Mouse (Mus musculus) intestine, embryonic 16.5 days (tissue): ENCODE data around the gene Scaper. TPM values are rescaled to one million over a fixed set of nuclear protein-coding genes. Genes with fewer than 3 reads are reported as not detected.

Experiments used
- ATAC-seq: fragments of 200-750 bp; cut with Nextera tagmentation; 2 replicates; pipeline ENCODE4 v1.8.0; 2017; ENCODE audit warnings: moderate TSS enrichment, moderate library complexity
- H3K27ac ChIP-seq: fragments of 300-500 bp; sonication (generic); 2 replicates; pipeline ENCODE4 v1.5.1; 2014; ENCODE audit warnings: mild to moderate bottlenecking, low read length
- H3K27me3 ChIP-seq: fragments of 300-500 bp; sonication (generic); replicated peaks from 2 replicates; pipeline ENCODE4 v1.6.1; 2014; ENCODE audit warnings: low read length, control low read depth, mixed read lengths; ENCODE audit not compliant: control insufficient read depth, insufficient read depth
- H3K36me3 ChIP-seq: fragments of 300-500 bp; sonication (generic); 2 replicates; pipeline ENCODE4 v1.6.1; 2014; ENCODE audit warnings: low read length, control low read depth; ENCODE audit not compliant: control insufficient read depth, insufficient read depth
- H3K4me1 ChIP-seq: fragments of 300-500 bp; sonication (generic); 2 replicates; pipeline ENCODE4 v1.6.1; 2014; ENCODE audit warnings: low read length, control low read depth, mixed read lengths; ENCODE audit not compliant: control insufficient read depth, insufficient read depth
- H3K4me2 ChIP-seq: fragments of 300-500 bp; sonication (generic); 2 replicates; pipeline ENCODE4 v1.6.1; 2014; ENCODE audit warnings: low read depth, low read length, control low read depth
- H3K4me3 ChIP-seq: fragments of 300-500 bp; sonication (generic); 2 replicates; pipeline ENCODE4 v1.5.1; 2014; ENCODE audit warnings: mild to moderate bottlenecking, low read length
- H3K9ac ChIP-seq: fragments of 300-500 bp; sonication (generic); 2 replicates; pipeline ENCODE4 v1.6.1; 2014; ENCODE audit warnings: low read depth, low read length
- H3K9me3 ChIP-seq: fragments of 300-500 bp; sonication (generic); 2 replicates; pipeline ENCODE4 v1.6.1; 2016; ENCODE audit warnings: low read length, control low read depth; ENCODE audit not compliant: control insufficient read depth
- WGBS: fragments of 180-500 bp; shearing (Covaris S2); extraction: QIAGEN DNeasy Blood & Tissue Kit; methylation state at CpG from one replicate; pipeline ENCODE4 v1.1.7; 2014; 5-methylcytosine and 5-hydroxymethylcytosine counted together
- polyA plus RNA-seq: library from polyadenylated mRNA; unstranded; fragments of >200 nt; fragmentation: Nextera tagmentation; extraction: Ambion mirVana; gene quantifications from 2 replicates; pipeline ENCODE4 v1.2.1, GENCODE M21; 2015

The Scaper gene
- polyA plus RNA-seq, 1 experiment from 2014 or later, result 7.9 TPM

GRCm38 (mm10) chr9:55568466-55569159 lies 369.3 kb downstream of the Scaper start:
- no peak overlapping the region for H3K9ac ChIP-seq
- no peak overlapping the region for H3K4me2 ChIP-seq
- no peaks in the 10 kb centered on the region for H3K9me3 ChIP-seq
- no peak for ATAC-seq
- no peak overlapping the region for H3K4me3 ChIP-seq
- no peaks in the 10 kb centered on the region for H3K36me3 ChIP-seq
- H3K27me3 ChIP-seq, result no peaks in the 10 kb centered on the region
- H3K4me1 ChIP-seq, result no peaks in the 10 kb centered on the region
- H3K27ac ChIP-seq, result no peak overlapping the region
- 71% methylated on average over 5 of the region's 5 CpGs for WGBS

DNA sequence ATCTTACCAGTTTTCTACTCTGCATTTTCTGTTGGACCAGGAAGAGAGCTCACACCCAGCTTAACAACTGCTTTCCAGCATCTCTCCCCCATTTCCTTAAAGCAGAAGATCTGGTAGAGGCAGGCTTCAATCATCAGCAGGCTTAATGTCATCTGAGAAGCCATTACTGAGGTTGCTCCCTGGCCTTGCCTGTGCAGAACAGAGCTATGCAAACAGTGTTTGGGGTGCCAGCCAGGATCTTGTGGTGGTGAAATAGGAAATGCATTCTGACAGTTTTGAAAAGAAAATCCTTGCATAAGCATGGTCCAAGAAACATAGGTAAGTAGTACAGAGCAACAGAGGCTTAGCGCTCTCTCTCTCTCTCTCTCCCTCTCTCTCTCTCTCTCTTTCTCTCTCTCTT lies 377.0 kb downstream of the Scaper start:
- Histone ChIP-seq H3K4me2 (no peak overlapping the region), H3K4me1 (0 out of 2 replicates have a peak, but pooled peaks cover 3% of the 10 kb centered on the region), H3K27ac (no peak overlapping the region), H3K9ac (no peak overlapping the region), H3K27me3 (no peaks in the 10 kb centered on the region), H3K4me3 (no peak overlapping the region), H3K36me3 (no peaks in the 10 kb centered on the region), H3K9me3 (no peaks in the 10 kb centered on the region)
- 100% methylated on average over 1 of the region's 1 CpGs for WGBS
- no peak for ATAC-seq

GRCm38 (mm10) chr9:55554986-55555385 lies 382.9 kb downstream of the Scaper start:
- H3K4me2 ChIP-seq, result no peak overlapping the region
- no peak for ATAC-seq
- 34% methylated on average over 1 of the region's 1 CpGs for WGBS
- 0 out of 2 replicates have a peak, but pooled peaks cover 3% of the 10 kb centered on the region for H3K4me1 ChIP-seq
- H3K9ac ChIP-seq, result no peak overlapping the region
- H3K27me3 ChIP-seq, result no peaks in the 10 kb centered on the region
- H3K36me3 ChIP-seq, result no peaks in the 10 kb centered on the region
- H3K27ac ChIP-seq, result no peak overlapping the region
- no peaks in the 10 kb centered on the region for H3K9me3 ChIP-seq
- H3K4me3 ChIP-seq, result no peak overlapping the region

GRCm38 (mm10) chr9:55549302-55549890 lies 388.5 kb downstream of the Scaper start:
- peaks cover 4% of the 10 kb centered on the region; the same call in 1 of the 2 replicates for H3K9me3 ChIP-seq
- ATAC-seq, result no peak
- H3K4me3 ChIP-seq, result no peak overlapping the region
- WGBS, result 15% methylated on average over 16 of the region's 16 CpGs
- H3K4me1 ChIP-seq, result peaks cover 12% of the 10 kb centered on the region
- peak overlapping the region; percentile 33 for H3K4me2 ChIP-seq
- H3K27ac ChIP-seq, result no peak overlapping the region
- no peak overlapping the region for H3K9ac ChIP-seq
- no peaks in the 10 kb centered on the region for H3K36me3 ChIP-seq
- peaks cover 32% of the 10 kb centered on the region for H3K27me3 ChIP-seq

- H3K4me2 ChIP-seq, result 0 out of 2 replicates have a peak overlapping the region, but pooled peaks have one; percentile 33
Measured at GRCm38 (mm10) chr9:55548871-55549270, 389.0 kb downstream of the Scaper start.

GRCm38 (mm10) chr9:55546176-55547010 lies 391.5 kb downstream of the Scaper start:
- Histone ChIP-seq H3K4me1 (peaks cover 27% of the 10 kb centered on the region), H3K36me3 (no peaks in the 10 kb centered on the region), H3K27ac (no peak overlapping the region), H3K27me3 (peaks cover 44% of the 10 kb centered on the region), H3K4me2 (peak overlapping the region; percentile 77), H3K9ac (no peak overlapping the region), H3K4me3 (peak overlapping the region; percentile 36), H3K9me3 (peaks cover 4% of the 10 kb centered on the region; the same call in 1 of the 2 replicates)
- peak; percentile 52 for ATAC-seq
- 15% methylated on average over 63 of the region's 63 CpGs for WGBS

More at GRCm38 (mm10) chr9:55548871-55549270, 389.0 kb downstream of the Scaper start:
- Histone ChIP-seq H3K4me1 (peaks cover 17% of the 10 kb centered on the region), H3K4me3 (no peak overlapping the region), H3K9ac (no peak overlapping the region), H3K9me3 (peaks cover 4% of the 10 kb centered on the region; the same call in 1 of the 2 replicates), H3K27ac (no peak overlapping the region), H3K36me3 (no peaks in the 10 kb centered on the region), H3K27me3 (peaks cover 37% of the 10 kb centered on the region)
- WGBS, result 32% methylated on average over 3 of the region's 3 CpGs
- no peak for ATAC-seq

DNA sequence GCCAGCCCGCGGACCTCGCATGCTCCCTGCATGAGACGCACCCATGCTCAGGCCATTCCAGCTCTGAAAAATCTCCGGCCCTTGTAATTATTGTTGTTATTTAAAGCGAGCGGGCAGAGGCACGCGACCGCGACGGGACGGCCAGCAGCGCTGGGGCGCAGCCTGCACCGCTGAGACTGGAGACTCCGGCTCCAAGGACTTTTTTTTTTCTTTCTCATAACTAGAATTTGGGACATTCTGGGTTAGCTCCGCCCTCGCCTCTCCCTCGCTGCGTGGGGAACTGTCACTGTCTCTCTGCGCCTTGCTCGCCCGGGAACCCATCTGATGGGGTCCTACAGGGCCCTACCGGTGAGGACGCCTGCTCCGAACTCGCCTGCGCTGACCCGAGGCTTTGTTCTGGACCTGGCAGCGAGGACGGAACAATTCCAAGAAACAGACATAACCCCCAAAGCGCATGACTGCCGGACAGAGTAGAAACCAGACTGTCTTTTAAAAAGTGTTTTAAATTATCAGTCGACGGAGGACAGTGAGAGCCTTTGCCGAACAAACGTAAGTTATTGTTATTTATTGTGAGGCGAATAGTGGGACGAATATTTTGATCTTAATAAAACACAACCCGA lies 392.3 kb downstream of the Scaper start:
- no peak for ATAC-seq
- Histone ChIP-seq H3K4me3 (peak overlapping the region; percentile 36), H3K9ac (no peak overlapping the region), H3K36me3 (no peaks in the 10 kb centered on the region), H3K4me1 (peaks cover 27% of the 10 kb centered on the region), H3K9me3 (peaks cover 4% of the 10 kb centered on the region; the same call in 1 of the 2 replicates), H3K27ac (no peak overlapping the region), H3K4me2 (peak overlapping the region; percentile 77), H3K27me3 (peaks cover 48% of the 10 kb centered on the region)
- WGBS, result 24% methylated on average over 41 of the region's 41 CpGs

DNA sequence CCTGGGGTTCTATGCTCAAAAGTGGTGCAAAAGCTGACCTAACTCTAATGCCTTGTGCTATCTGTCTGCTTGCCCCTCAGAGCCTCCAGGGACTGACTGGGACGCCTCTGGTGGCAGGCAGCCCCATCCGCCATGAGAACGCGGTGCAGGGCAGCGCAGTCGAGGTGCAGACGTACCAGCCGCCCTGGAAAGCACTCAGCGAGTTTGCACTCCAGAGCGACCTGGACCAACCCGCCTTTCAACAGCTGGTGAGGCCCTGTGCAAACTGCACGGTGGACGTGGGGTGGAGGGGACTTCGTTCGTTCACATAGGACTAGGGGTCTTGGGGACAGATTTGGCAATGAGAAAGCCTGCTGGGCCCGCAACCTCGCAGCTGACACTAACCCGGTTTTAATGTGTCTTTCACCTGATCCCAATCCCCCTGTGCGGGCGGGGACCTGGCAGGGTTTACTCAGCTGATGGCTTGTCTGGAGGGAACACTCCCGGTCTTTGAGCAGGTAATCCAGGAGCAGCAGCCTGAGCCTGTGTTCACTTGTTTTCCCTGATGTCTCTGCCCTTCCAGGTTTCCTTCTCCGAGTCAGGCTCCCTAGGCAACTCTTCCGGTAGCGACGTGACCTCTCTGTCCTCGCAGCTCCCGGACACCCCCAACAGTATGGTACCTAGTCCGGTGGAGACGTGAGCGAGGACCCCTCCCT lies 392.9 kb downstream of the Scaper start:
- Histone ChIP-seq H3K36me3 (no peaks in the 10 kb centered on the region), H3K4me2 (peak overlapping the region; percentile 77; the same call in 1 of the 2 replicates), H3K27ac (no peak overlapping the region), H3K27me3 (peaks cover 48% of the 10 kb centered on the region), H3K4me3 (peak overlapping the region; percentile 36), H3K4me1 (peaks cover 27% of the 10 kb centered on the region), H3K9me3 (peaks cover 4% of the 10 kb centered on the region; the same call in 1 of the 2 replicates), H3K9ac (no peak overlapping the region)
- 18% methylated on average over 30 of the region's 30 CpGs for WGBS
- no peak for ATAC-seq
